25 mouse cellular contexts compared by ENCODE assay signal in the genomic region with DNA sequence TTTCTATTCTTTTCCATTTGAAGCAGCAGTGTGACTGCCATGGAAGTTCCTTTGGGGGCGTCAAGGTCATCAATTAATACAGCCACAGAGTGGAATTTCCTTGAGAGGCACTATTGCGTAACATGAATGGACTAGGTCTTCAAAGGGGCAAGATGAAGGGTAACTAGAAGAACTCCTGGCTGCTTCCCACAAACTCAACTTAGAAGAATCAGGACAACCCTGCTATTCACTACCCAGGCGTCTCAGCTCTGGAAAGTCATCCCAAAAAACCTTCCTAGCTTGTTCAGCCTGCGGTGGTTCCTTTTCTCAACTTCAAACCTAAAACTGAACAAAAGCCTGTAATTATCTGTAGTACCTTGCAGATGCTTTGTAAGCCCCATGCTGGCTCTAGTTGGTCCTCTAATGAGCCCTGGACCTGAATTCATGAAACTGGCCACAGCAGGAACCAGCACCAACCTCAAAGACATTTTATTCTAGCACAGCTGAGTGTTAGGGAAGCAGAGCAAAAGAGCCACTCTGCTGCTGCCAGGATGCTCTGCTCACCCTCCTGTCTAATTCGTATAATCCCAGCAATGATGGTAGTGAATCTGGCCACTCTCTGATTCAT. TPM values are rescaled to one million over a fixed set of nuclear protein-coding genes. Genes with fewer than 3 reads are reported as not detected.
A peak's percentile ranks its signal among the peaks of the same experiment; 100 is the strongest.
DNase-seq lines count a peak whose midpoint lies in the region; ATAC-seq and TF ChIP-seq lines count a peak whose summit lies in the region.
"Had no signal": no experiment of that assay in that cellular context is flagged by ENCODE, and none has a peak within 500 bp of the region (broad histone marks: within the 10 kb centered on the region; RNA-seq: fewer than 3 reads in every experiment).

No protein-coding gene starts in this region.

- H3K4me2 ChIP-seq in forebrain, embryonic 14.5 days (ENCODE audit: low read length): no peak overlapping the region
- H3K4me2 ChIP-seq in forebrain, embryonic 11.5 days (ENCODE audit: low read depth, low read length, severe bottlenecking): no peak overlapping the region
- no peak overlapping the region for H3K4me2 ChIP-seq in midbrain, embryonic 16.5 days (ENCODE audit: low read length)
- H3K4me2 ChIP-seq: forebrain, embryonic 12.5 days; heart, embryonic 11.5 days; limb, embryonic 15.5 days; liver, embryonic 15.5 days; midbrain, embryonic 12.5 days had no signal

- no peaks in the 10 kb centered on the region for H3K9me3 ChIP-seq in forebrain, embryonic 14.5 days (replicated peaks; ENCODE audit: control insufficient read depth, low read length)
- no peaks in the 10 kb centered on the region for H3K9me3 ChIP-seq in forebrain, embryonic 11.5 days (ENCODE audit: control insufficient read depth, low read length)
- no peaks in the 10 kb centered on the region for H3K9me3 ChIP-seq in midbrain, embryonic 16.5 days (replicated peaks; ENCODE audit: control insufficient read depth, low read length, poor library complexity, severe bottlenecking)
- no peaks in the 10 kb centered on the region for H3K9me3 ChIP-seq in midbrain, embryonic 10.5 days (replicated peaks)
- H3K9me3 ChIP-seq: forebrain, embryonic 12.5 days; limb, embryonic 15.5 days; liver, embryonic 15.5 days; midbrain, embryonic 12.5 days had no signal

- H3K36me3 ChIP-seq in forebrain, embryonic 14.5 days (ENCODE audit: control insufficient read depth, insufficient read depth, low read length): no peaks in the 10 kb centered on the region
- H3K36me3 ChIP-seq in forebrain, embryonic 11.5 days (ENCODE audit: control insufficient read depth, insufficient read depth, low read length): no peaks in the 10 kb centered on the region
- H3K36me3 ChIP-seq in midbrain, embryonic 16.5 days (ENCODE audit: control insufficient read depth, insufficient read depth, low read length): no peaks in the 10 kb centered on the region
- no peaks in the 10 kb centered on the region for H3K36me3 ChIP-seq in midbrain, embryonic 10.5 days
- H3K36me3 ChIP-seq: forebrain, embryonic 12.5 days; G1E; limb, embryonic 15.5 days; liver, embryonic 15.5 days; midbrain, embryonic 12.5 days had no signal

- peak; percentile 37 for DNase-seq in forebrain, embryonic 14.5 days (ENCODE audit: low spot score)
- DNase-seq in forebrain, embryonic 11.5 days (ENCODE audit: low spot score): no peak
- DNase-seq in midbrain, embryonic 10.5 days (ENCODE audit: low spot score): no peak
- peak in 1 of 2 experiments; percentile 23 for DNase-seq in layer of hippocampus, adult 2 months (ENCODE audit: low spot score in 2 of 2)
- peak; percentile 5 to 42 for DNase-seq in left cerebral cortex, postnatal 14 days (ENCODE audit: low spot score in 2 of 2)
- DNase-seq in B cell, adult 2 months: no peak
- DNase-seq: adrenal gland, postnatal 14 days; cerebellum, adult 11-12 months; cerebellum, postnatal 25 days; heart, postnatal 10 days; kidney, adult 8-10 months; kidney, postnatal 36 days; thymus, postnatal 25 days had no signal

- no peak for TF ChIP-seq CTCF in layer of hippocampus, adult 2 months (conservative IDR thresholded peaks at IDR 0.05)

- 54% methylated on average over 5 of the region's 5 CpGs for WGBS in forebrain, embryonic 14.5 days
- 73% methylated on average over 5 of the region's 5 CpGs for WGBS in forebrain, embryonic 11.5 days
- 77% methylated on average over 5 of the region's 5 CpGs for WGBS in midbrain, embryonic 16.5 days
- WGBS in midbrain, embryonic 10.5 days: 86% methylated on average over 5 of the region's 5 CpGs

- no peak overlapping the region for H3K27ac ChIP-seq in forebrain, embryonic 14.5 days (ENCODE audit: low read depth, low read length)
- H3K27ac ChIP-seq in forebrain, embryonic 11.5 days (ENCODE audit: low read depth, low read length): no peak overlapping the region
- H3K27ac ChIP-seq in midbrain, embryonic 16.5 days (ENCODE audit: low read length): no peak overlapping the region
- H3K27ac ChIP-seq in midbrain, embryonic 10.5 days (replicated peaks): no peak overlapping the region
- peak overlapping the region; percentile 81 for H3K27ac ChIP-seq in layer of hippocampus, adult 2 months
- H3K27ac ChIP-seq: forebrain, embryonic 12.5 days; limb, embryonic 15.5 days; liver, embryonic 15.5 days; midbrain, embryonic 12.5 days had no signal

- H3K4me3 ChIP-seq in forebrain, embryonic 14.5 days (ENCODE audit: low read depth, low read length): no peak overlapping the region
- no peak overlapping the region for H3K4me3 ChIP-seq in forebrain, embryonic 11.5 days (ENCODE audit: low read depth, low read length)
- no peak overlapping the region for H3K4me3 ChIP-seq in midbrain, embryonic 16.5 days (ENCODE audit: low read depth, low read length)
- H3K4me3 ChIP-seq in midbrain, embryonic 10.5 days: no peak overlapping the region
- H3K4me3 ChIP-seq in layer of hippocampus, adult 2 months: no peak overlapping the region
- H3K4me3 ChIP-seq: forebrain, embryonic 12.5 days; limb, embryonic 15.5 days; liver, embryonic 15.5 days; midbrain, embryonic 12.5 days; myocyte had no signal

- intact Hi-C loops in left cerebral cortex, postnatal 14 days (cut with DNase I): no loop called here

- H3K27me3 ChIP-seq in forebrain, embryonic 14.5 days (replicated peaks; ENCODE audit: control insufficient read depth, insufficient read depth, low read length): no peaks in the 10 kb centered on the region
- no peaks in the 10 kb centered on the region for H3K27me3 ChIP-seq in forebrain, embryonic 11.5 days (ENCODE audit: control insufficient read depth, insufficient read depth, low read length)
- no peaks in the 10 kb centered on the region for H3K27me3 ChIP-seq in midbrain, embryonic 16.5 days (ENCODE audit: control insufficient read depth, insufficient read depth, low read depth, low read length)
- H3K27me3 ChIP-seq in midbrain, embryonic 10.5 days (ENCODE audit: low read depth, poor library complexity, severe bottlenecking): no peaks in the 10 kb centered on the region
- H3K27me3 ChIP-seq: forebrain, embryonic 12.5 days; limb, embryonic 15.5 days; liver, embryonic 15.5 days; midbrain, embryonic 12.5 days had no signal

- H3K9ac ChIP-seq in forebrain, embryonic 14.5 days (ENCODE audit: low read length): no peak overlapping the region
- H3K9ac ChIP-seq in forebrain, embryonic 11.5 days (ENCODE audit: low read length): no peak overlapping the region
- H3K9ac ChIP-seq in midbrain, embryonic 16.5 days (ENCODE audit: low read depth, low read length): no peak overlapping the region
- H3K9ac ChIP-seq: forebrain, embryonic 12.5 days; limb, embryonic 15.5 days; liver, embryonic 15.5 days; midbrain, embryonic 12.5 days had no signal

- H3K4me1 ChIP-seq in forebrain, embryonic 14.5 days (ENCODE audit: control insufficient read depth, insufficient read depth, low read length): no peaks in the 10 kb centered on the region
- no peaks in the 10 kb centered on the region for H3K4me1 ChIP-seq in forebrain, embryonic 11.5 days (replicated peaks; ENCODE audit: control insufficient read depth, insufficient read depth, low read length)
- no peaks in the 10 kb centered on the region for H3K4me1 ChIP-seq in midbrain, embryonic 16.5 days (ENCODE audit: control insufficient read depth, insufficient read depth, low read length)
- no peaks in the 10 kb centered on the region for H3K4me1 ChIP-seq in midbrain, embryonic 10.5 days
- H3K4me1 ChIP-seq: forebrain, embryonic 12.5 days; limb, embryonic 15.5 days; liver, embryonic 15.5 days; midbrain, embryonic 12.5 days had no signal

- peak; percentile 52 for ATAC-seq in forebrain, embryonic 14.5 days
- no peak for ATAC-seq in forebrain, embryonic 11.5 days (replicated peaks; ENCODE audit: low FRiP score)
- peak; percentile 67; the same call in 1 of the 2 replicates for ATAC-seq in midbrain, embryonic 16.5 days
- ATAC-seq: activated CD4-positive, CD25-positive, alpha-beta regulatory T cell, adult 4 months; inflammation-experienced regulatory T-cells, adult 6 months; lung, postnatal 0 days had no signal

RNA-seq across cellular contexts. Expression of gene Adcy2, which starts 37.8 kb away (rescaled TPM):
- 3.1 and 3.2 TPM in 2 replicates for polyA plus RNA-seq in forebrain, embryonic 14.5 days (2014; fragmentation: Nextera tagmentation; extraction: Ambion mirVana)
- polyA plus RNA-seq in forebrain, embryonic 11.5 days (2014; fragmentation: Nextera tagmentation; extraction: Ambion mirVana): 1.5 and 1.7 TPM in 2 replicates
- 6.7 and 7.5 TPM in 2 replicates for polyA plus RNA-seq in midbrain, embryonic 16.5 days (2015; fragmentation: Nextera tagmentation; extraction: Ambion mirVana)
- polyA plus RNA-seq in midbrain, embryonic 10.5 days (2016; fragmentation: Nextera tagmentation; extraction: Ambion mirVana): 0.35 and 0.53 TPM in 2 replicates
- total RNA-seq in layer of hippocampus, adult 2 months (2021): 100 to 1,000 TPM; 116 TPM
- total RNA-seq in left cerebral cortex, postnatal 14 days (2021): 100 to 1,000 TPM; 106 to 116 TPM
- total RNA-seq: granulocyte monocyte progenitor cell, adult 5-6 weeks had no signal
- polyA plus RNA-seq: activated CD4-positive, CD25-positive, alpha-beta regulatory T cell, adult 4 months; G1E; inflammation-experienced regulatory T-cells, adult 6 months; myocyte had no signal

Comparison
In these comparisons a context has a peak if more than half of its experiments do, and no peak if none do; other contexts are left out.
1. DNase-seq: peak in forebrain, embryonic 14.5 days (single experiment) and left cerebral cortex, postnatal 14 days (2 of 2); none in forebrain, embryonic 11.5 days (single experiment), midbrain, embryonic 10.5 days (single experiment) and B cell, adult 2 months (0 of 2).